Mouse (Mus musculus): Measurements from ENCODE around the gene Ccdc34.

GRCm38 (mm10) chr2:110019656-110020055 is 2.0 kb downstream of the Ccdc34 start:
- TF ChIP-seq CTCF (IDR thresholded peaks at IDR 0.05; ENCODE audit: low read depth) (no peak), EP300 (IDR thresholded peaks at IDR 0.05; ENCODE audit: low read depth) (no peak)
